Comparison of ENCODE assay signal across 9 mouse cellular contexts in genomic region chr10:81036251-81036650, GRCm38 (mm10). TPM values are rescaled to one million over a fixed set of nuclear protein-coding genes. Genes with fewer than 3 reads are reported as not detected.
A peak's percentile ranks its signal among the peaks of the same experiment; 100 is the strongest.
DNase-seq lines count a peak whose midpoint lies in the region; ATAC-seq and TF ChIP-seq lines count a peak whose summit lies in the region.
"Had no signal": no experiment of that assay in that cellular context is flagged by ENCODE, and none has a peak within 500 bp of the region (broad histone marks: within the 10 kb centered on the region; RNA-seq: fewer than 3 reads in every experiment).

No protein-coding gene starts in this region.

- no peak overlapping the region for H3K4me2 ChIP-seq in liver, embryonic 15.5 days

- intact Hi-C loops in left cerebral cortex, adult 2 months (cut with DNase I) = no loop called here
- intact Hi-C loops in left cerebral cortex, postnatal 25 days (cut with DNase I) = no loop called here
- intact Hi-C loops in heart, postnatal 36 days (cut with DNase I) = no loop called here

- H3K9ac ChIP-seq in liver, embryonic 15.5 days = no peak overlapping the region

- H3K27me3 ChIP-seq in liver, embryonic 15.5 days = no peaks in the 10 kb centered on the region

- H3K4me1 ChIP-seq in liver, embryonic 15.5 days (replicated peaks) = peaks cover 14% of the 10 kb centered on the region

- no peaks in the 10 kb centered on the region for H3K9me3 ChIP-seq in liver, embryonic 15.5 days (replicated peaks)

- ATAC-seq in liver, embryonic 15.5 days (ENCODE audit: insufficient read depth) = no peak

- no peak overlapping the region for H3K27ac ChIP-seq in left cerebral cortex, adult 2 months
- no peak overlapping the region for H3K27ac ChIP-seq in liver, embryonic 15.5 days (replicated peaks)

- 65% methylated on average over 7 of the region's 7 CpGs for WGBS in liver, embryonic 15.5 days (ENCODE audit: insufficient replicate concordance)

- H3K4me3 ChIP-seq in left cerebral cortex, adult 2 months = no peak overlapping the region
- H3K4me3 ChIP-seq in liver, embryonic 15.5 days (replicated peaks) = peak overlapping the region; percentile 68; the same call in 1 of the 2 replicates

- peaks cover 4% of the 10 kb centered on the region; the same call in 1 of the 2 replicates for H3K36me3 ChIP-seq in liver, embryonic 15.5 days (replicated peaks)

- DNase-seq in cerebellum, postnatal 10 days = peak; percentile 54 to 67
- DNase-seq in cerebellum, adult 8-10 months = no peak
- no peak for DNase-seq in left cerebral cortex, adult 2 months (ENCODE audit: extremely low spot score in 1 of 2, low spot score in 2 of 2)
- DNase-seq in left cerebral cortex, postnatal 25 days (ENCODE audit: low spot score in 2 of 2) = no peak
- peak; percentile 35 for DNase-seq in ES-CJ7 (ENCODE audit: low read depth, low spot score)
- no peak for DNase-seq in adrenal gland, adult 8-10 months
- DNase-seq in heart, postnatal 36 days = no peak
- DNase-seq: heart, postnatal 14 days had no signal

- peak; percentile 41 for TF ChIP-seq CTCF in left cerebral cortex, adult 2 months (IDR thresholded peaks at IDR 0.05)

RNA-seq across cellular contexts. Expression of gene Slc39a3, which starts 1.0 kb away (rescaled TPM):
- total RNA-seq in left cerebral cortex, adult 2 months (2021) = 10 to 100 TPM; 61.3 to 62.5 TPM
- total RNA-seq in left cerebral cortex, postnatal 25 days (2021) = 10 to 100 TPM; 67.2 to 69.3 TPM
- 5.6 and 6.5 TPM in 2 replicates for polyA plus RNA-seq in liver, embryonic 15.5 days (2015; fragmentation: Nextera tagmentation; extraction: Ambion mirVana)
- total RNA-seq in adrenal gland, adult 8-10 months (2022) = 10 to 100 TPM; 50.7 to 86.9 (median 66.5) TPM
- total RNA-seq in heart, postnatal 36 days (2021) = 10 to 100 TPM; 14.5 to 14.6 TPM

RNA-seq across cellular contexts. Expression of gene Diras1, which starts 10.8 kb away (rescaled TPM):
- 100 to 1,000 TPM; 100 to 116 TPM for total RNA-seq in left cerebral cortex, adult 2 months (2021)
- 100 to 1,000 TPM; 108 to 110 TPM for total RNA-seq in left cerebral cortex, postnatal 25 days (2021)
- polyA plus RNA-seq in liver, embryonic 15.5 days (2015; fragmentation: Nextera tagmentation; extraction: Ambion mirVana) = 0.07 TPM in 1 of 2 replicates, not detected in the other
- total RNA-seq in adrenal gland, adult 8-10 months (2022) = 1 to 10 TPM; 3.6 to 6.5 (median 4.4) TPM
- not detected for total RNA-seq in heart, postnatal 36 days (2021)

RNA-seq across cellular contexts. Expression of gene Gng7, which starts 21.5 kb away (rescaled TPM):
- total RNA-seq in left cerebral cortex, adult 2 months (2021) = 100 to 1,000 TPM in 1 of 2 experiments, 10 to 100 TPM in 1; 66.6 to 111 TPM
- total RNA-seq in left cerebral cortex, postnatal 25 days (2021) = 100 to 1,000 TPM in 1 of 2 experiments, 10 to 100 TPM in 1; 83.8 to 196 TPM
- 0.36 and 0.41 TPM in 2 replicates for polyA plus RNA-seq in liver, embryonic 15.5 days (2015; fragmentation: Nextera tagmentation; extraction: Ambion mirVana)
- total RNA-seq in adrenal gland, adult 8-10 months (2022) = 10 to 100 TPM in 2 of 4 experiments, 1 to 10 TPM in 2; 9.4 to 16.6 (median 12.9) TPM
- under 1 TPM; 0.22 to 0.67 TPM for total RNA-seq in heart, postnatal 36 days (2021)

RNA-seq across cellular contexts. Expression of gene Sgta, which starts 23.7 kb away (rescaled TPM):
- total RNA-seq in left cerebral cortex, adult 2 months (2021) = 100 to 1,000 TPM; 171 to 173 TPM
- 100 to 1,000 TPM; 159 to 169 TPM for total RNA-seq in left cerebral cortex, postnatal 25 days (2021)
- 57.0 and 62.9 TPM in 2 replicates for polyA plus RNA-seq in liver, embryonic 15.5 days (2015; fragmentation: Nextera tagmentation; extraction: Ambion mirVana)
- total RNA-seq in adrenal gland, adult 8-10 months (2022) = 100 to 1,000 TPM; 185 to 247 (median 197) TPM
- total RNA-seq in heart, postnatal 36 days (2021) = 10 to 100 TPM; 96.1 to 99.9 TPM

RNA-seq across cellular contexts. Expression of gene Thop1, which starts 33.6 kb away (rescaled TPM):
- total RNA-seq in left cerebral cortex, adult 2 months (2021) = 10 to 100 TPM; 51.0 to 51.1 TPM
- 10 to 100 TPM; 50.5 to 54.2 TPM for total RNA-seq in left cerebral cortex, postnatal 25 days (2021)
- 19.4 and 21.1 TPM in 2 replicates for polyA plus RNA-seq in liver, embryonic 15.5 days (2015; fragmentation: Nextera tagmentation; extraction: Ambion mirVana)
- 10 to 100 TPM; 43.6 to 59.2 (median 45.7) TPM for total RNA-seq in adrenal gland, adult 8-10 months (2022)
- total RNA-seq in heart, postnatal 36 days (2021) = 10 to 100 TPM; 11.9 to 13.1 TPM

Comparison
In these comparisons a context has a peak if more than half of its experiments do, and no peak if none do; other contexts are left out.
1. DNase-seq: peak in cerebellum, postnatal 10 days (2 of 2) and ES-CJ7 (single experiment); none in cerebellum, adult 8-10 months (single experiment), left cerebral cortex, adult 2 months (0 of 2), left cerebral cortex, postnatal 25 days (0 of 2), adrenal gland, adult 8-10 months (single experiment) and heart, postnatal 36 days (0 of 2).
2. RNA of gene Diras1, which starts 10.8 kb away (total RNA-seq): 100 to 116 TPM in left cerebral cortex, adult 2 months and 108 to 110 TPM in left cerebral cortex, postnatal 25 days; 3.6 to 6.5 TPM in adrenal gland, adult 8-10 months and not detected in heart, postnatal 36 days; every median in the first group is over 10 times any median in the second.
3. RNA of gene Gng7, which starts 21.5 kb away (total RNA-seq): 83.8 to 196 TPM in left cerebral cortex, postnatal 25 days, 66.6 to 111 TPM in left cerebral cortex, adult 2 months and 9.4 to 16.6 TPM in adrenal gland, adult 8-10 months; 0.22 to 0.67 TPM in heart, postnatal 36 days; every median in the first group is over 4 times any median in the second.